Mouse (Mus musculus) adrenal gland, adult 2 months (tissue): Measurements from ENCODE around the gene Tmod3. TPM values are rescaled to one million over a fixed set of nuclear protein-coding genes. Genes with fewer than 3 reads are reported as not detected.

ENCODE experiments used
- DNase-seq: peaks from one replicate; pipeline ENCODE4 v3.0.0; 2021
- long read RNA-seq: library from polyadenylated mRNA; stranded (forward); transcript quantifications from one replicate; pipeline ENCODE4 v2.0.0, GENCODE M21; 2021
- polyA plus RNA-seq: library from polyadenylated mRNA; depleted of rRNA; stranded (reverse); fragments of >200 nt; gene quantifications from 2 replicates; pipeline ENCODE4 v1.2.3, GENCODE M21; 2012; rRNA removed
- total RNA-seq, 2 experiments: library from RNA; stranded (reverse); gene quantifications; 2 replicates each; pipeline ENCODE4 v1.2.3; 2021

Gene Tmod3
- total RNA-seq, result 10 to 100 TPM; 58.6 to 63.1 TPM
- 4.7 and 4.8 TPM in 2 replicates for polyA plus RNA-seq
- long read RNA-seq, transcript Tmod3-201 (10 exons, 3,667 nt), result major isoform, 21 of 25 reads
- long read RNA-seq, partial matches to known transcripts, result 0 of 25 reads
- long read RNA-seq, other reads (novel, unspliced or antisense), result 4 of 25 reads

DNA sequence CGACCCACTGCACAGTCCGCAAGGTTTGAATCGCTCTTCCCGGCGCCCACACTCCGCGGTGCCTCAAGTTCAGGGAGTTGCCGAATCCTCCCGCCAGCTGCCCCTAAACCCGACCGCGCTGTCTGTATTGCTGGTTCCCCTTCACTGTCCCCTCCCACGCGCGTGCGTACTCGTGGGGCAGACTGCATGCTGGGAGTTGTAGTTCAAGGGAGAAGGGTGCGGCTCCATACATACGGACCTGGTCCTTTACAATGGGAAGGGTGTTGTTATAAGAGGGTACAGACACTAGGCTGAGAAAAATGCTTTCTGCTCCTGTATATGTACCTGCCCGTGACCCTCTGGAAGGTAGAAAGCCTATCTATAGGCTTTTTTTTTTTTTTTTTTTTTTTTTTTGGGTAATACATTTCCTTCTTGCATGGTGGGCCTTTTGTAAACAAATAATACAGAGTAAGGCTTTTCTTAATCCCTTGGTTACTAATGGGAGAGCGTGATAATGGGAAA, at the start of gene Tmod3:
Gene Tmod3 (minus strand): TSS at position 146 of the 501 bp plus-strand sequence.
- peak; percentile 96 for DNase-seq

DNA sequence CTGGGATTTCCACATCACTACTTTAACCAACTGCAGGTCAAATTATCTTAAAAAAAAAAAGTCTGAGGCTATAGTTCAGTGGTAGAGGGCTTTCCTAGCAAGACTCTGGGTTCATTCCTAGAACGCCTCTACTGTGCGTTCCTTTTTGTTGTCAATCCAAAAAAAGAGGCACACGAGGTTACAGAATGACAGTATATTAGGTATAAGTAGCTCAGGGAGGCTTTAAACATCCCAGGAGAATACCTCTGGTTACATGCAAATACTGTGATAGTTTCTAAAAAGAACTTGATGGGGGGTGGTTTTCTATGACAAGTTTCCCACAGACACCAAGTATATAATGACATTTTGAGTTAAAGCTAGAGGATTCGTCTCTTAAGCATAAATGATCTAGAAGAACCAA, 48.0 kb upstream of the Tmod3 start:
- DNase-seq, result no peak

GRCm38 (mm10) chr9:75601510-75601909, 42.1 kb upstream of the Tmod3 start:
- DNase-seq, result no peak

DNA sequence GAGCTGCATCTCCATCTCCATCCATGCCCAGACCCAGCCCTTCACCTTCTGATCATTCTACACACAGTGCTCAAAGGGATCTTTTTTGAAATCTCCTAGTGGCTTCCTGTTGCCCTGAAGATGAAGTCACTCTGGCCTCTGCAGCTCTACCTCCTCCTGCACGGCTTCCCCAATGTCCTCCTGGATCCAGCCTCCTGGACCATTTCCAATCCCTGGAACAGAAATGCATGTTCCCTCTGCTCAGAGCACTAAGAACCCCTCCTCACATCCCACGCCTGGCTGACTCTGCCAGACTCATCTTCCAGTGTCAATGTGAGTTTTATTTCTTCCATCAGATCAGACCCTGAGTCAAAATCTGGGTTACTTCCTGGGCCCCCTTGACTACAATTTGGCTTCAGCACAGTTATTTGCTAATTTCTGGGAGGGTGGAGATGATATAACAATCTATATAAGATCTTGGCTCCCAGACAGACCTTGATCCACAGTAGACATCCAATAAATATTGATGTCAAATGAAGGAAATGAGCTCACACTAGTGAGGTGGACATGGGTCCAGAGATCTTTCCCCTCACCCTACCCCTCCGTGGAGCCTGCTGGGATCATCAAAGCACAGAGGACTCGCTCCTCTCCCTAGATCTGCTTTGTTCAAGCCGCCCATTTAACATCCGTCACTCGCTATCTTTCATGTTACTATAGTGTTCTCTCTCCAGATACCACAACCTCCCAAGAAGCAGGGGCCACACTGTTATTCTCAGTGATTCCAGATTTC, 40.9 kb upstream of the Tmod3 start:
- no peak for DNase-seq

DNA sequence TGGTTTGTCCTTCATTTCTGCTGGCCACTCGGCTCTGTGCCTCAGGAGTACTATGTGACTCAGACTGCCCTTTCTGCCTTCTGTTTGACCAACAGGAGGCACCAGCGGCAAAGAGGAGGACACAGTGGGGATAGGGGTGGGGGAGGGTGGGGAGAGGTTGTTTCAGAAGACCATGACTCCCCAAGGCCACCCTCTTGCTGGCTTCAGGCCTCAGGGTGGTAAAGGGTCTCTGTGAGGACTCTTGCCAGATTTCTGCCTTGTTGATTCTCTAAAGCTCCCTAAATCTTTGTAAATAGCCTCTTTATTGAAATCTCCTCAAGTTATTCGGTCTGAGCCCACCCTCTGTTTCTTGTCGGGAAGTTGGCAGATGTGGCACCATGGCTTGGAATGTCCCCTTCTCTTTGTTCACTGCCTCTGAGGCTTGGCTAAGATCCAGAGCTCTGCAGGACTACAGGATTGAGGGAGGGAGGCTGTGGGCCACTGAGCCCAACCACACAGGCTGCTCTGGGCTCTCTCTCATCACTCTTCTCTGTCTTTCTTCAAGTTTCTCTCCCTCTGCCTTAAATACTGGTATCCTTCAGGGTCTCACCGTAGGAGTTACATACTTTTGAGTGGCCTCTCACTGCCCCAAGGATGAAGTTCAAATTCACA, 39.9 kb upstream of the Tmod3 start:
- no peak for DNase-seq

GRCm38 (mm10) chr9:75597596-75597995, 38.1 kb upstream of the Tmod3 start:
- DNase-seq, result no peak

- no peak for DNase-seq
Observed at GRCm38 (mm10) chr9:75597036-75597435, 37.6 kb upstream of the Tmod3 start.

DNA sequence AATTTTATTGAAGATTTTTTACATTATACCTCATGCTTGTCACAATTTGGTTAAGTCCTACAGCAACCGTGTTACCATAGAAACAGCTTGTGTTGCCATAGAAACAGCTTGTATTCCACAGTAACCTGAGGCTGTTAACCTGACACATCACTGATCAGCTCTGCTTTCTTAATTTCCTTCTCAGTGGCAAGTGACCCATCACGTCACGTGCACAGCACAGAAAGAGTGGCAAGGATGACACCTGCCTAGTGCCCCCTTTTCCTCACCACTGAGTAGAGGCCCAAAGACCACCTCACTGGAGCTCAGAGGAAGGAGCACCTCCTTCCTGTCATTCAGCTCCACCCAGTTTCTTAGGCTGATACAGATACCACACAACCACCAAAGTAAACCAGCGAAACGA, 34.0 kb upstream of the Tmod3 start:
- no peak for DNase-seq

- no peak for DNase-seq
Observed at GRCm38 (mm10) chr9:75589850-75590790, 30.7 kb upstream of the Tmod3 start.

DNA sequence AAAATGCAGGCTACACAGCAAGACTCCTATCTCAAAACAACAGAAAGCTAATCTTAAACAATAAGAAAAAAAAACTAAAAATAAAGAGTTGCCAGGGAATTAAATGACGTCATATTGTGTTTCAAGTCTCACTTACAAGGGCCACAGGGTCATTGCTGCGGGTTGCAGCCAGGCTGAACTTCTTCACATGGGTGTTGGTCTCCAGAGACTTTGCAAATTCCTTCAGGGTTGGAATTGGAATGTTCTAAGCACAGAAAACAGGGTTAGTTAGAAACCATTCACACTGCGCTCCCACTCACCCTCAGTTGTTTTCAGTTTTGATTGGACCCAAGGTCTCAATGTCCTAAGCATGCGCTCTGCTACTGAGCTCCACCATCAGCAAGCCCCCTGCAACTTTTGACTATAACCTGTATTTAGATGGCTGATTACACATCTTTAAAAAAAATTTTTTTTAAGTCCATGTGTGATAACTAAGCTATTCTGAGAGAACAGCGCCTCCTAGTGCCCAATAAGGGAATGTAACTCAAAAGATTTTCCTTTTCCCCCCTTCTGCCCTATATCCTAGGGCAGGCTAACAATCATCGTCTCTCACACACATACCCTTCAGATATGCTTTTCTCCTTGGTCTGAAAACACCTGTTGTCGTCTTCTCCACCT, 22.4 kb upstream of the Tmod3 start:
- DNase-seq, result no peak

GRCm38 (mm10) chr9:75579321-75579720, 19.9 kb upstream of the Tmod3 start:
- DNase-seq, result no peak

DNA sequence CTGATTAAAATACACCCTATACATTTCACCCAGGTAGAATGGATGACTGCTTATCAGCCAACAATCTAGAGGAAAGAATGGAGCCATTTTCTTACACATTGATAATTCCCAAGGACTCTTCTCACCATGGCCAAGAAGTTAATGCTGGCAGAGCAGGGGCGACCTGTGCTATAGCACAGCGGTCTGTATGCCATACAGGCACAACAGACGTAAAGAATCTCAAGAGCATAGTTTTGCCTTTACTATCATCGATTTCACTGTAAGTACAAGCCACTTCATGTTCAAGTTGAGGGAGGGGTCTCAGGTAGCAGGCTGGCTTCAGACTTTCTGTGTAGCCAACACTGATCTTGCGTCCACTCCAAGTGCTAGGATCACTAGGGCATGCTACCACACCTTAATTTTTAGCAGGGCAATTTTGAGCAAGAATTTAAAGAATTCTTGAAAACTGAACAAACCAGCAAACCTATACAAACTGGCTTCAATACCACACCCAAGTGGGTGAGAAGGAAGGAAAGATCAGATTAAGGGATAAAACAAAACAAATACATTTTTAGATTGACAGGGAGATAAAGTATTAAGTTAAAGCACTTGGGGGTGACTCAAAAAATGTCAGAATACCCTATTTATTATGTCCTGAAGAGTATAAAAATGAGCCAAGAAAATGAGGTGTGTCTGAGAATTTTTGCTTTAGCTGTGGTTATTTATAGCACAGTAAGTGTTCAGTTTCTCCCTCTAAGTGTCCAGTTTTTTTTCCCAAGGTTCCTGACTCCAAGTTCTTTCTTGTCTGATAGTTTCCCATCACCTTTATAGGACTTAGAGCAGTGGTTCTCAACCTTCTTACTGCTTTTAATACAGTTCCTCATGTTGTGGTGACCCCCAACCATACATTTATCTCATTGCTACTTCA, 11.8 kb upstream of the Tmod3 start:
- no peak for DNase-seq

DNA sequence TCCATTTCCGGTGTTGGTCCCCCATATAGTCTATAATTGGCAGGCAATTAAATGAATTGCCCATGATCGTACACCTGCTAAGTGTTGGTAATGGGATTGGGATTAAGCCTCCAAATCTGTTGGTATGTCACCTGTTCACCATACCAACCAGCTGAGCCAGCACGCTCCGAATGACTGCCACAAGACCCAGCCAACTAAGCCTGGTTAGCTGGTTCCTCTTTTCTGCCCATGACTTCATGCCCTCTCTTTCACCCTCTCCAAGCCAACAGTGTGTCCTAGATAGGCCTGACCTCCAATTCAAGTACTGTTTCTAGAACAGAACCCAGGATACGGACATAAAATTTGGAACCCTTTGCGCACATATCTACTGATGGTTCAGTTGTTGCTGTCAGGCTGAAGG, 8.9 kb upstream of the Tmod3 start:
- no peak for DNase-seq

GRCm38 (mm10) chr9:75564892-75565291, 5.4 kb upstream of the Tmod3 start:
- no peak for DNase-seq

- no peak for DNase-seq
Observed at GRCm38 (mm10) chr9:75563622-75564021, 4.2 kb upstream of the Tmod3 start.

- no peak for DNase-seq
Observed at GRCm38 (mm10) chr9:75563176-75563575, 3.7 kb upstream of the Tmod3 start.

GRCm38 (mm10) chr9:75561040-75561669, 1.7 kb upstream of the Tmod3 start:
- DNase-seq, result no peak

DNA sequence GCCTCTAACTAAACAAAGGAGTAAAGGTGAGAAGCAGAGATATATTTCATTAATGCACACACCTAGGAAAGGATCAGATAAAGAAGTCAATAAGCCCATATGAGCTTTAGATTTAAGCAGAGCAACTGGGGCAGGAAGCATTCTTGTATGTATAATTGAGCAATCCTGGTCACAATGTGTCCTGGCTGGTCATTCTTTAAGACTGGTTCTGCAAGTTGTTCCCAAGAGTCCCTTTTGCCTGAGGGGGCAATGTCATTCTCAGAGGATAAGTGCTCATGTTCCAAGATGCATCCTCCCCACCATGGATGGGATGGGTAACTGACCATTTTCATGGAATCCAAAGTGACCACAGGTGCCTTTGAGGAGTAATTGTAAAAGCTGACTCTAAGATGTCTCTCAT, 896 bp upstream of the Tmod3 start:
- DNase-seq, result no peak

DNA sequence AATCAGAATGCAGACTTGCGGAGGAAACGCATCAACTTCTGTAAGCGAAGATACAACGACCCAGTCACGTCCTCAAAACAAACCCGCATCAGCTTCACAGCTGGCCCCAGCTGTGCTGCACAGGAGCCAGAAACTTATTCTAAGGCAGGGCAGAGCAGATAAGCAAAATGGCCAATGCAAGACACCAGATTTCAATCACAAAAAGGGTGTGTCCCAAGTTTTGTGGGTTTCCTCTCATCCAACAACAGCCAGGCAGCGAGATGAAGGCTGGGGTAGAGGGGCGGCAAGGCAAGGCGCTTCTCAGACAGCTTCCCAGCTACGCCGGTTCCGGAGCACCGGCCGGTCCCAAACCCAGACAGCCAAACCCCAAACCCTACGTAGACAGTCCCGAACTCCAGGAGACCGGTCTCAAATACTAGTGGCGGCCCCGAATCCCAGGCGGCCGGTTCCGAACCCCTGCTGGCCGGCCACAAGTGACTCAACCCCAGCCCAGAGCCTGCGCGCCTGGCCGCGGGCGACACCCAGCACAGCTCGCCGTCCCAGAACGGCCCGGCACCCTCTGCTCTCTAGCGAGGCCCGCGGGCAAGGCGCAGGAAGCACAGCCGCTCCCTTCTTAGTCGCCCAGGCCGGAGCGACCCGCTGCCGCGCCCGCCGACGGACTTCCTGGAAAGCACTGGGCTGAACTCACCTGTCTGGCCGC, 495 bp downstream of the Tmod3 start:
- DNase-seq, result no peak
